Mouse (Mus musculus) forebrain, embryonic 15.5 days (tissue): ENCODE measurements around the gene Gjb5. TPM values are rescaled to one million over a fixed set of nuclear protein-coding genes. Genes with fewer than 3 reads are reported as not detected.
A peak's percentile ranks its signal among the peaks of the same experiment; 100 is the strongest.

Experiments
- ATAC-seq: fragments of 200-750 bp; cut with Nextera tagmentation; replicated peaks from 2 replicates; pipeline ENCODE4 v1.8.0; 2017; ENCODE audit warnings: mild to moderate bottlenecking, moderate TSS enrichment, moderate library complexity
- H3K27ac ChIP-seq: fragments of 300-500 bp; sonication (generic); replicated peaks from 2 replicates; pipeline ENCODE4 v1.5.1; 2015; ENCODE audit warnings: mild to moderate bottlenecking, inconsistent platforms
- H3K27me3 ChIP-seq: fragments of 300-500 bp; sonication (generic); 2 replicates; pipeline ENCODE4 v1.6.1; 2015; ENCODE audit warnings: inconsistent platforms
- H3K36me3 ChIP-seq: fragments of 300-500 bp; sonication (generic); 2 replicates; pipeline ENCODE4 v1.6.1; 2015; ENCODE audit warnings: mild to moderate bottlenecking, inconsistent platforms
- H3K4me1 ChIP-seq: fragments of 300-500 bp; sonication (generic); 2 replicates; pipeline ENCODE4 v1.6.1; 2015; ENCODE audit warnings: inconsistent platforms
- H3K4me2 ChIP-seq: fragments of 300-500 bp; sonication (generic); replicated peaks from 2 replicates; pipeline ENCODE4 v1.6.1; 2015; ENCODE audit warnings: mild to moderate bottlenecking, inconsistent platforms
- H3K4me3 ChIP-seq: fragments of 300-500 bp; sonication (generic); 2 replicates; pipeline ENCODE4 v1.5.1; 2015; ENCODE audit warnings: mild to moderate bottlenecking, inconsistent platforms
- H3K9ac ChIP-seq: fragments of 300-500 bp; sonication (generic); replicated peaks from 2 replicates; pipeline ENCODE4 v1.6.1; 2015; ENCODE audit warnings: mild to moderate bottlenecking, inconsistent platforms
- H3K9me3 ChIP-seq: fragments of 300-500 bp; sonication (generic); 2 replicates; pipeline ENCODE4 v1.6.1; 2016; ENCODE audit warnings: inconsistent platforms
- WGBS: fragments of 180-500 bp; shearing (Covaris S2); methylation state at CpG from one replicate; pipeline ENCODE4 v1.1.7; 2015; ENCODE audit warnings: mixed read lengths; 5-methylcytosine and 5-hydroxymethylcytosine counted together
- polyA plus RNA-seq: library from polyadenylated mRNA; unstranded; fragments of >200 nt; fragmentation: Nextera tagmentation; extraction: Ambion mirVana; gene quantifications from 2 replicates; pipeline ENCODE4 v1.2.1, GENCODE M21; 2015

Gjb5 gene
- polyA plus RNA-seq, 1 experiment from 2014 or later, result not detected

DNA sequence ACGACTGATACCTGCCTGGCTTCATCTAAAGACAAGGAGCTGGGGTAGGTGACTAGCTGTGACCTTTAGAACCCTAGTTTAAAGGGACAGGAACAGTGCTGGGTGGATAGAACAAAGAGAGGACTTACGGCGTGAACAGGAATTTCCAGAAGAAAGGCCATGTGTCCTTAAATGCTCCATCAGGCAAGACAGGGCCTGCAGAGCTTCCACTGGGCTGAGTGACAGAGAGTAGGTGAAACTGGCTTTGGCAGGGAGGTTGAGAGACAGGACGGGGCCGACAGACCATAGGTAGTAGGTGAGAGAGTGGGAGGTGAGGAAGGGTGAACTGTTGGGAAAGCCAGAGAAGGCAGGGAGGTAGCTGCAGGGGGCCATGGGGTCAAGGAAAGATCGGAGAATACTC lies 16.6 kb downstream of the Gjb5 start:
- Histone ChIP-seq H3K4me3 (no peak overlapping the region), H3K4me1 (no peaks in the 10 kb centered on the region), H3K27ac (no peak overlapping the region), H3K27me3 (no peaks in the 10 kb centered on the region), H3K4me2 (no peak overlapping the region), H3K36me3 (no peaks in the 10 kb centered on the region), H3K9me3 (no peaks in the 10 kb centered on the region), H3K9ac (no peak overlapping the region)
- no peak for ATAC-seq
- 68% methylated on average over 6 of the region's 6 CpGs for WGBS

DNA sequence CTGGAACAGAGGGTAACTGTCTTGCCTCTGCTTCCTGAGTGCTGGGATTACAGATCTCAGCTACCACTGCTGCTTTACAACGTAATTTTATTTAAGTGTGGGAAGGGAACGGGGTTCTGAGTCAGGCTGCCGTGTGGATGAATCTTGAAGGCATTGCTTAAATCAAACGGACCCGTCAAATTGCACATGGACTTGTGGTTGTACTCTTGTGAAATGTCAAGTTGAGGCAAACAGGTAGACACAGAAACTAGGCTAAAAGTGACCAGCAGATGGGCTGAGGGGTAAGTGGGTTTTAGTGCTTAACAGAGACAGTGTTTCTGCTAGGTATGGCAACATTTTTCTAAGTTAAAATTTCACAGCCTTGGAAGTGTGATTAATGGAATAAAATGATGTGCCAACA lies 20.3 kb downstream of the Gjb5 start:
- ATAC-seq, result no peak
- no peaks in the 10 kb centered on the region for H3K36me3 ChIP-seq
- 91% methylated on average over 5 of the region's 5 CpGs for WGBS
- H3K9me3 ChIP-seq, result no peaks in the 10 kb centered on the region
- no peak overlapping the region for H3K4me3 ChIP-seq
- H3K4me1 ChIP-seq, result no peaks in the 10 kb centered on the region
- H3K27ac ChIP-seq, result no peak overlapping the region
- no peaks in the 10 kb centered on the region for H3K27me3 ChIP-seq
- no peak overlapping the region for H3K4me2 ChIP-seq
- H3K9ac ChIP-seq, result no peak overlapping the region

DNA sequence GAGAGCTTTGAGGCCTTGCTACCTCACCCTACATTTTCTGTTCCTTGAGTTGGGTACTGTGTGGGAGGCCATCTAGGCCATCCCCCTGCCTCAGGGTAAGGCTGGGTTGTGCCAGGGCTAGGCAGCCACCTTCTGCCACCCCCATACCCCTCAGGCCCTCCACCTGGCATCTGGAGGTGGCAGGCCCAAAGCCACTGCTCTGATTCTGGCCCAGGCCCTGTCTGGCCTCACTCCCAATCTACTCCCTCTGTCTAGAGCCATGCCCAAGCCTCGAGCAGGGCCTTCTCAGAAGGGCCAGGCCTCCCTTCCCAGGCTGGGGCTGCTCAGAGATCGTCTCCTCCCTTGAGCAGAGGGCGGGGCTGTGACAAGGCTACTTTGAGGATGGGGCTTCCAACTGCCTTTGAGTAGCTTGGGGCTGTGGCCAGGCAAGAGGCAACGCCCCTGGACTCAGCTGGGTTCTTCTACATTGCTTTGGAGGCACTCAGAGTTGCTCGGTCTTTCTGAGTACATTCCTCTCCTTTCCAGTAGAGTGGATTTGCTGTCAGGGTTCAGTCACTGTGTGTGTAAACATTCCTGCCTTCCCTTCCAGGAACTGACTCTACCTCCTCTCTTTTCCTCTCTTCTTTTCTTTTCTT lies 23.0 kb downstream of the Gjb5 start:
- WGBS, result 53% methylated on average over 5 of the region's 5 CpGs
- Histone ChIP-seq H3K4me1 (peaks cover 12% of the 10 kb centered on the region), H3K4me3 (no peak overlapping the region), H3K9ac (no peak overlapping the region), H3K9me3 (no peaks in the 10 kb centered on the region), H3K4me2 (no peak overlapping the region), H3K27me3 (peaks cover 23% of the 10 kb centered on the region), H3K27ac (no peak overlapping the region), H3K36me3 (no peaks in the 10 kb centered on the region)
- no peak for ATAC-seq

DNA sequence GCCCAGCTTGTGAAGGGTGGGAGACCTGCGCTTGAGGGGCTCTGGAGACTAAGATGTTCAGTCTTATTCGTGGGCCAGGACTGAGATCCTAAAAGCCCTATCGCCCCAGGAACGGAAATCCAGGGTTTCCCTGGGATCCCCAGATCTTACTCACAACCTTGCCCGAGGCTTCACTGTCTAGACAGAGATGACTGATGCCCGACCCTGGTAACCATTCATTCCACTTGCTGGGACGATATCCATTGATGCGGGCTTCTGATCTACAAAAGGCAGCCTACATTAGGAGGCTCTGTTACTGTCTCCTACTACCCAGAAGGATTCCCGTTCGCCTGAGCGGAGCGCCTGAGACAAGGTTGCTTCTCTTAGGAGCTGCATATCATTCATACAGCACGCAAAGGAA lies 26.8 kb downstream of the Gjb5 start:
- no peak overlapping the region for H3K4me2 ChIP-seq
- no peaks in the 10 kb centered on the region for H3K36me3 ChIP-seq
- H3K27ac ChIP-seq, result no peak overlapping the region
- no peak overlapping the region for H3K9ac ChIP-seq
- peaks cover 34% of the 10 kb centered on the region for H3K27me3 ChIP-seq
- H3K4me3 ChIP-seq, result no peak overlapping the region
- WGBS, result 21% methylated on average over 13 of the region's 13 CpGs
- H3K4me1 ChIP-seq, result peaks cover 18% of the 10 kb centered on the region
- no peaks in the 10 kb centered on the region for H3K9me3 ChIP-seq
- no peak for ATAC-seq

DNA sequence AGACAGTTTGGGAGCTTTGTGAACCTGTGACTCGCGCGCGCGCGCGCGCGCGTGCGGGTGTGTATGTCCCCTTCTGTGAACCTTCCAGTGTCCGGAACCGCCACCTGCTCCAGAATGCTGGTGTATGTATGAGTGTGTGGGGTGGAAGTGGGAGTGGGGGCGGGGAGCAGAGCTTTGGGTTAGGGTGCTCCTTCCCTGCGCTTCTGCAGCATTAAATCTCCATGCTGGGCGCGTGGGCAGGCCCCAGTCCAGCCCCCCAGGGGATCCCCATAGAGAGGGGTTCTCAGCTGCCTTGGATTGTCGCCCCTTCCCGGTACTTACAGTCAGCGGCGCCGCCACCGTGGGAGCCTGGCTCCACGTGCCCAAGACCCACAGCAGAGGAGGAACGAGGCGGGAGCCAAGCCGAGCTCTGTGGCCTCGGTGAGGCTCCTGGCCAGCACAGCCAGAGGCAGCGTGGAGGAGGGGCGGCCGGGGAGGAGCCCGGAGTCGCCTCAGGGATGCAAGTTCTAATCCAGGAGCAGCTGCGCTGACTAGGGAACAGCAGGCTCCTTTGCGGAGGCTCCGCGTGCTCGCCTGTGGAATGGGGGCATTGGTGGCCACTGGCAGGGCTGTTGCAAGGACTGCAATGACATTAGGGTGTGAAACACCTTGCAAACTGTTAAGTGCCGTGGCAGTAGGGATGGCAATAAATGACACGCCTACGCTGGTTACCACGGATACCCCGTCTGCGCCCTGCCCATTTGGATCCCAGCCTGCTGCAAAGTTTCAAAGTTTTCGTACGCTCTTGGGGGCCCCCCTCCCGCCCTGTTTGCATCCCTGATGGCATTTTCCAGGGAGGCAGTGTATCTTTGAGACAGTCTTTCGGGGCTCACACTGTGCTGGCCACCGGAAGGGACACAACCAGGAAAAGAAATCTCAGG lies 27.5 kb downstream of the Gjb5 start, which contains the start of gene Gjb3:
Gene Gjb3, minus strand, starts transcription at position 664 of the 920 bp plus-strand sequence.
- no peak within 1 kb of the TSS; the same call in 1 of the 2 replicates for H3K9ac ChIP-seq
- H3K4me3 ChIP-seq, result peak within 1 kb of the TSS; percentile 22
- ATAC-seq, result peak; percentile 35; the same call in 1 of the 2 replicates
- 1% methylated on average over 49 of the region's 49 CpGs for WGBS
- H3K4me1 ChIP-seq, result peaks cover 18% of the 10 kb centered on the region
- H3K27ac ChIP-seq, result no peak within 1 kb of the TSS
- no peaks in the 10 kb centered on the region for H3K36me3 ChIP-seq
- H3K9me3 ChIP-seq, result no peaks in the 10 kb centered on the region
- peak within 1 kb of the TSS; percentile 44 for H3K4me2 ChIP-seq
- H3K27me3 ChIP-seq, result peaks cover 41% of the 10 kb centered on the region

DNA sequence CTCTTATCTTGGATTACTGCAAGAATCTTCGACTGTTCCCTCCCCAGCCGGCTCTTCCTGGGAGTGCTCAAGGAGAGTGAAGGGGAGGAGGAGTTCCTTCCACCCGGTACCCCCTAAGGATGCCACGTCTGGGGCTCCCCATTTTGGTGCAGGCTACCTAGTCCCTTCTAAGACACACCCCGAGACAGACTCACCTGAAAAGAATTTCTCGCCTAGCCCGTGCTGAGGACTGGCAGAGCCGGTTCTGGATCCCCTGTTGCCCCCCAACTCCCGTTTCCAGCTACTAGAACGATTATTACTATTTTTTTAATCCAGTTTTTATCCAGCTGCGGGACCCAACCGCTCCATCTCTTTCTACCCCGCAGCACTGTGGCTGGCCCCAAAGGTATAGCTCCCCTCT lies 28.2 kb downstream of the Gjb5 start:
- peak overlapping the region; percentile 44 for H3K4me2 ChIP-seq
- H3K36me3 ChIP-seq, result no peaks in the 10 kb centered on the region
- H3K4me1 ChIP-seq, result peaks cover 18% of the 10 kb centered on the region
- no peak overlapping the region for H3K9ac ChIP-seq
- peak overlapping the region; percentile 22 for H3K4me3 ChIP-seq
- ATAC-seq, result no peak
- H3K9me3 ChIP-seq, result no peaks in the 10 kb centered on the region
- H3K27me3 ChIP-seq, result peaks cover 44% of the 10 kb centered on the region
- 3% methylated on average over 13 of the region's 13 CpGs for WGBS
- no peak overlapping the region for H3K27ac ChIP-seq

- 7% methylated on average over 3 of the region's 3 CpGs for WGBS
- H3K36me3 ChIP-seq, result no peaks in the 10 kb centered on the region
- no peak overlapping the region for H3K4me3 ChIP-seq
- no peaks in the 10 kb centered on the region for H3K9me3 ChIP-seq
- H3K9ac ChIP-seq, result no peak overlapping the region
- H3K27ac ChIP-seq, result no peak overlapping the region
- peaks cover 44% of the 10 kb centered on the region for H3K27me3 ChIP-seq
- no peak for ATAC-seq
- peaks cover 18% of the 10 kb centered on the region for H3K4me1 ChIP-seq
- H3K4me2 ChIP-seq, result no peak overlapping the region
These were observed 28.9 kb downstream of the Gjb5 start for GRCm38 (mm10) chr4:127329046-127329445.

DNA sequence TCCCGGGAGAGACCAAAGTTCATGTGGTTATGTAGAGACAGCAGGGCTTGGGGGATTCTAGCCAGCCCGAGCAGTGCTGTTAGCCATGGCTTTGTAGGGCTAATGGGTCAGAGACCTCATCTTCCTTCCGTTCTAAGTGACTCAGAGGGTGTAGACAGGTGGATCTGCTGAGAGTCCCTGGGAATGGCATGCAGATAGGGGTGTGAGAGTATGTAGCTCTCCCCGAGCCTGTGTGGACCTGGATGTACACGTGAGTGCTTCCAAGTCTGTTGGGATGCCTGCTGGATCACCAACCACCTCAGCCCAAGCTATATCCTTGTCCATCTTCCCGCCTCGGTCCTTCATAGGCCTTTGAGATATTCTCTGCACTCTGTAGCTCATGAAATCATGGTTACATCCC lies 29.6 kb downstream of the Gjb5 start:
- Histone ChIP-seq H3K36me3 (no peaks in the 10 kb centered on the region), H3K4me3 (no peak overlapping the region), H3K27me3 (peaks cover 44% of the 10 kb centered on the region), H3K4me2 (no peak overlapping the region), H3K9ac (no peak overlapping the region), H3K27ac (no peak overlapping the region), H3K9me3 (no peaks in the 10 kb centered on the region), H3K4me1 (peaks cover 18% of the 10 kb centered on the region)
- WGBS, result 78% methylated on average over 7 of the region's 7 CpGs
- ATAC-seq, result no peak

DNA sequence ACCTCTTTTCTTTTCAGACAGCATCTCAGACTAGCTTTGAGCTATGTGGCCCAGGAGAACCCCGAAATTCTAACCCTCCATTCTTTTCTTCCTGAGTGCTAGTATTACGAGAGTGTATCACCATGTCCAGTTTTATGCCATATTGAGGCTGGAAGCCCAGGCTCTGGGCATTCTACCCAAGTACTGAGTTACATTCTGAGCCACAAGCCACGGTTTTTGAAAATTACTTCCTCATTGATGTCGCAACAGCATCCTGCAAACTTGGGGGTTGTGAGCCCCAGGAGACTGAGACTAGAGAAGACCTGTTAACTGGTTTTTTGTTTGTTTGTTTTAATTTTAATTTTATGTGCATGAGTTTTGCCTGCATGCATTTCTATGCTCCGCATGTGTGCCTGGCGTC lies 30.2 kb downstream of the Gjb5 start:
- Histone ChIP-seq H3K27me3 (peaks cover 44% of the 10 kb centered on the region), H3K4me3 (no peak overlapping the region), H3K4me2 (no peak overlapping the region), H3K9ac (no peak overlapping the region), H3K27ac (no peak overlapping the region), H3K4me1 (peaks cover 18% of the 10 kb centered on the region), H3K36me3 (no peaks in the 10 kb centered on the region), H3K9me3 (no peaks in the 10 kb centered on the region)
- WGBS, result 79% methylated on average over 6 of the region's 6 CpGs
- ATAC-seq, result no peak

- Histone ChIP-seq H3K27me3 (peaks cover 42% of the 10 kb centered on the region), H3K9me3 (no peaks in the 10 kb centered on the region), H3K4me2 (no peak overlapping the region), H3K9ac (no peak overlapping the region), H3K4me3 (no peak overlapping the region), H3K4me1 (peaks cover 18% of the 10 kb centered on the region), H3K27ac (no peak overlapping the region), H3K36me3 (no peaks in the 10 kb centered on the region)
- ATAC-seq, result no peak
- 76% methylated on average over 7 of the region's 7 CpGs for WGBS
These were observed 30.7 kb downstream of the Gjb5 start for GRCm38 (mm10) chr4:127327258-127327657.

DNA sequence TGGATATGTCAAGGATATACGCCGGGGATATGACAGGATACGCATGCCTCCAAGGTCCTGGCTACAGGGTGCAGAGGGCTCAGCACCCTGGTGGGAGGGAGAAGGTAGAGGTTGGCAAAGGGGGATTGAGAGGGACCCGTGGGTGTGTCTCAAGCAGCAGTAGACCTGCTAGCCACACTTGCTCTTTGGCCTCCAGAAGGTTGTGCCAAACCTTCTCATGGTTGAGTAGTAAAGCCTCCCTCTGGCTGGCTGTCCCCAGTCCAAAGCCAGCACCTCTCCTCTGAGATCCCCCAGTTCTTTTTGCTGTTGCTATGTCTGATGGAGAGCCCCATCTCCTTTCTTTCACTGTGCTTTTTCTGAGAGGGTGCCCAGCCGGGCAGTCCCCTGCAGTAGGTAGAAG lies 32.7 kb downstream of the Gjb5 start:
- no peaks in the 10 kb centered on the region for H3K9me3 ChIP-seq
- H3K9ac ChIP-seq, result no peak overlapping the region
- WGBS, result 90% methylated on average over 5 of the region's 5 CpGs
- H3K4me3 ChIP-seq, result no peak overlapping the region
- no peaks in the 10 kb centered on the region for H3K36me3 ChIP-seq
- H3K4me1 ChIP-seq, result peaks cover 9% of the 10 kb centered on the region
- peaks cover 24% of the 10 kb centered on the region for H3K27me3 ChIP-seq
- H3K4me2 ChIP-seq, result no peak overlapping the region
- H3K27ac ChIP-seq, result no peak overlapping the region
- ATAC-seq, result no peak

GRCm38 (mm10) chr4:127324759-127325158 lies 33.2 kb downstream of the Gjb5 start:
- peak; percentile 73 for ATAC-seq
- no peak overlapping the region for H3K4me2 ChIP-seq
- 4% methylated on average over 6 of the region's 6 CpGs for WGBS
- H3K9ac ChIP-seq, result no peak overlapping the region
- peaks cover 3% of the 10 kb centered on the region for H3K4me1 ChIP-seq
- no peaks in the 10 kb centered on the region for H3K9me3 ChIP-seq
- no peaks in the 10 kb centered on the region for H3K36me3 ChIP-seq
- no peak overlapping the region for H3K27ac ChIP-seq
- H3K4me3 ChIP-seq, result no peak overlapping the region
- H3K27me3 ChIP-seq, result peaks cover 19% of the 10 kb centered on the region
